Mouse (Mus musculus) MEL (cell line): ENCODE results near the gene Depdc5. TPM values are rescaled to one million over a fixed set of nuclear protein-coding genes. Genes with fewer than 3 reads are reported as not detected.
A peak's percentile ranks its signal among the peaks of the same experiment; 100 is the strongest.

Source experiments
- DNase-seq: peaks from one replicate; pipeline ENCODE4 v3.0.0; 2011; ENCODE audit warnings: low read depth, low spot score
- H3K27ac ChIP-seq: 2 replicates; pipeline ENCODE4 v1.5.1; 2012; ENCODE audit warnings: low read depth, mild to moderate bottlenecking, control low read depth, low read length, moderate library complexity; ENCODE audit not compliant: control insufficient read depth
- H3K27me3 ChIP-seq, 2 experiments: fragments of 150-350 bp in 1 of 2; sonication (generic) in 1 of 2; 2 replicates each; pipeline ENCODE4 v1.6.1; 2012; ENCODE audit warnings: low read length in 2 of 2, mild to moderate bottlenecking in 2 of 2, improper control_type of control experiment in 1 of 2, moderate library complexity in 1 of 2; ENCODE audit not compliant: insufficient read depth in 2 of 2, control insufficient read depth in 1 of 2
- H3K36me3 ChIP-seq, 2 experiments: 2 replicates each; pipeline ENCODE4 v1.6.1; 2012 to 2014; ENCODE audit warnings: low read length in 2 of 2, improper control_type of control experiment in 1 of 2, inconsistent platforms in 1 of 2, mild to moderate bottlenecking in 1 of 2; ENCODE audit not compliant: insufficient read depth in 2 of 2, control insufficient read depth in 1 of 2
- H3K4me1 ChIP-seq, 2 experiments: fragments of 150-350 bp in 1 of 2; sonication (generic) in 1 of 2; 2 replicates each; pipeline ENCODE4 v1.6.1; 2012; ENCODE audit warnings: low read length in 2 of 2, improper control_type of control experiment in 1 of 2, mild to moderate bottlenecking in 1 of 2; ENCODE audit not compliant: insufficient read depth in 2 of 2, control insufficient read depth in 1 of 2
- H3K4me3 ChIP-seq, 2 experiments: fragments of 150-350 bp in 1 of 2; sonication (generic) in 1 of 2; 2 replicates each; pipeline ENCODE4 v1.5.1; 2012; ENCODE audit warnings: low read depth in 2 of 2, low read length in 2 of 2, mild to moderate bottlenecking in 2 of 2, moderate library complexity in 2 of 2, control low read depth in 1 of 2, improper control_type of control experiment in 1 of 2; ENCODE audit not compliant: control insufficient read depth in 1 of 2, insufficient read depth in 1 of 2
- H3K79me2 ChIP-seq: 2 replicates; pipeline ENCODE4 v1.6.1; 2012; ENCODE audit warnings: mild to moderate bottlenecking, low read length, moderate library complexity; ENCODE audit not compliant: control insufficient read depth, poor library complexity, insufficient read depth
- H3K9ac ChIP-seq: 2 replicates; pipeline ENCODE4 v1.6.1; 2012; ENCODE audit warnings: low read depth, mild to moderate bottlenecking, control low read depth, low read length, moderate library complexity; ENCODE audit not compliant: control insufficient read depth, poor library complexity, severe bottlenecking
- H3K9me3 ChIP-seq: fragments of 150-350 bp; sonication (generic); replicated peaks from 2 replicates; pipeline ENCODE4 v1.6.1; 2012; ENCODE audit warnings: mild to moderate bottlenecking, low read length, improper control_type of control experiment, moderate library complexity; ENCODE audit not compliant: insufficient read depth
- BHLHE40 ChIP-seq: IDR thresholded peaks from 2 replicates; pipeline ENCODE4 v1.6.1; 2012; ENCODE audit warnings: low read depth, mild to moderate bottlenecking, inconsistent platforms, low read length, improper control_type of control experiment, borderline replicate concordance
- CHD1 ChIP-seq: IDR thresholded peaks from 2 replicates; pipeline ENCODE4 v1.6.1; 2012; ENCODE audit warnings: low read depth, mild to moderate bottlenecking, inconsistent platforms, low read length, improper control_type of control experiment
- CHD2 ChIP-seq: IDR thresholded peaks from 2 replicates; pipeline ENCODE4 v1.6.1; 2011; ENCODE audit warnings: low read length, improper control_type of control experiment
- CTCF ChIP-seq, 3 experiments: IDR thresholded peaks in 2 of 3; conservative IDR thresholded peaks in 1 of 3; 2 replicates each; pipeline ENCODE4 v1.5.1; 2011 to 2012; ENCODE audit warnings: low read length in 3 of 3, low read depth in 2 of 3, mild to moderate bottlenecking in 2 of 3, improper control_type of control experiment in 1 of 3, inconsistent platforms in 1 of 3, mixed read lengths in 1 of 3, moderate library complexity in 1 of 3; ENCODE audit not compliant: control insufficient read depth in 1 of 3, insufficient read depth in 1 of 3, poor library complexity in 1 of 3, severe bottlenecking in 1 of 3
- ELF1 ChIP-seq: IDR thresholded peaks from 2 replicates; pipeline ENCODE4 v1.6.1; 2014; ENCODE audit warnings: low read depth, mild to moderate bottlenecking, inconsistent platforms, low read length, improper control_type of control experiment, moderate library complexity
- EP300 ChIP-seq, 2 experiments: IDR thresholded peaks; 2 replicates each; pipeline ENCODE4 v1.6.1; 2011; ENCODE audit warnings: improper control_type of control experiment in 2 of 2, low read length in 2 of 2, low read depth in 1 of 2, mild to moderate bottlenecking in 1 of 2
- ETS1 ChIP-seq: IDR thresholded peaks from 2 replicates; pipeline ENCODE4 v1.6.1; 2012; ENCODE audit warnings: low read depth, mild to moderate bottlenecking, inconsistent platforms, low read length, improper control_type of control experiment, moderate library complexity
- GABPA ChIP-seq: IDR thresholded peaks from 2 replicates; pipeline ENCODE4 v1.6.1; 2012; ENCODE audit warnings: low read depth, mild to moderate bottlenecking, inconsistent platforms, low read length, improper control_type of control experiment, moderate library complexity
- HCFC1 ChIP-seq: IDR thresholded peaks from 2 replicates; pipeline ENCODE4 v1.6.1; 2012; ENCODE audit warnings: low read depth, mild to moderate bottlenecking, inconsistent platforms, low read length, improper control_type of control experiment, moderate library complexity
- KAT2A ChIP-seq: conservative IDR thresholded peaks from 2 replicates; pipeline ENCODE4 v1.6.1; 2012; ENCODE audit warnings: low read depth, low read length, improper control_type of control experiment, inconsistent platforms
- MAFK ChIP-seq: IDR thresholded peaks from 2 replicates; pipeline ENCODE4 v1.6.1; 2011; ENCODE audit warnings: low read depth, mild to moderate bottlenecking, low read length, improper control_type of control experiment, borderline replicate concordance
- MAZ ChIP-seq: IDR thresholded peaks from 2 replicates; pipeline ENCODE4 v1.6.1; 2012; ENCODE audit warnings: low read depth, mild to moderate bottlenecking, inconsistent platforms, low read length, improper control_type of control experiment
- MEF2A ChIP-seq: IDR thresholded peaks from 2 replicates; pipeline ENCODE4 v1.6.1; 2014; ENCODE audit warnings: low read depth, mild to moderate bottlenecking, inconsistent platforms, low read length, improper control_type of control experiment; ENCODE audit not compliant: poor library complexity, insufficient replicate concordance, severe bottlenecking; ENCODE audit errors: extremely low read depth
- MXI1 ChIP-seq: IDR thresholded peaks from 2 replicates; pipeline ENCODE4 v1.6.1; 2011; ENCODE audit warnings: mild to moderate bottlenecking, low read depth, low read length, improper control_type of control experiment
- MYC ChIP-seq: IDR thresholded peaks from 2 replicates; pipeline ENCODE4 v1.6.1; 2011; ENCODE audit warnings: low read depth, mild to moderate bottlenecking, low read length, improper control_type of control experiment, moderate library complexity
- NELFE ChIP-seq: IDR thresholded peaks from 2 replicates; pipeline ENCODE4 v1.6.1; 2011; ENCODE audit warnings: low read depth, low read length, improper control_type of control experiment
- NRF1 ChIP-seq: IDR thresholded peaks from 2 replicates; pipeline ENCODE4 v1.6.1; 2014; ENCODE audit warnings: low read depth, mild to moderate bottlenecking, inconsistent platforms, low read length, improper control_type of control experiment, moderate library complexity; ENCODE audit not compliant: poor library complexity, insufficient read depth, severe bottlenecking
- POLR2AphosphoS5 ChIP-seq: IDR thresholded peaks from 2 replicates; pipeline ENCODE4 v1.6.1; 2012; ENCODE audit warnings: low read depth, borderline replicate concordance, mild to moderate bottlenecking, inconsistent platforms, low read length, moderate library complexity, mixed read lengths
- RAD21 ChIP-seq: IDR thresholded peaks from 2 replicates; pipeline ENCODE4 v1.6.1; 2011; ENCODE audit warnings: mild to moderate bottlenecking, low read depth, low read length, improper control_type of control experiment
- SIN3A ChIP-seq: IDR thresholded peaks from 2 replicates; pipeline ENCODE4 v1.6.1; 2012; ENCODE audit warnings: low read length, improper control_type of control experiment, inconsistent platforms
- SMC3 ChIP-seq: IDR thresholded peaks from 2 replicates; pipeline ENCODE4 v1.6.1; 2011; ENCODE audit warnings: low read depth, low read length, improper control_type of control experiment
- TCF12 ChIP-seq: IDR thresholded peaks from 2 replicates; pipeline ENCODE4 v1.6.1; 2014; ENCODE audit warnings: low read depth, mild to moderate bottlenecking, inconsistent platforms, low read length, improper control_type of control experiment, moderate library complexity
- UBTF ChIP-seq: IDR thresholded peaks from 2 replicates; pipeline ENCODE4 v1.6.1; 2012; ENCODE audit warnings: low read depth, mild to moderate bottlenecking, inconsistent platforms, low read length, improper control_type of control experiment, moderate library complexity, borderline replicate concordance; ENCODE audit not compliant: insufficient read depth
- USF1 ChIP-seq: IDR thresholded peaks from 2 replicates; pipeline ENCODE4 v1.6.1; 2014; ENCODE audit warnings: low read depth, mild to moderate bottlenecking, inconsistent platforms, low read length, improper control_type of control experiment, moderate library complexity
- ZC3H11A ChIP-seq: IDR thresholded peaks from 2 replicates; pipeline ENCODE4 v1.6.1; 2012; ENCODE audit warnings: low read depth, mild to moderate bottlenecking, inconsistent platforms, low read length, improper control_type of control experiment
- ZKSCAN1 ChIP-seq: IDR thresholded peaks from 2 replicates; pipeline ENCODE4 v1.6.1; 2012; ENCODE audit warnings: low read depth, mild to moderate bottlenecking, inconsistent platforms, low read length, improper control_type of control experiment, moderate library complexity
- ZMIZ1 ChIP-seq: IDR thresholded peaks from 2 replicates; pipeline ENCODE4 v1.6.1; 2012; ENCODE audit warnings: low read depth, mild to moderate bottlenecking, inconsistent platforms, low read length, improper control_type of control experiment, moderate library complexity
- ZNF384 ChIP-seq: IDR thresholded peaks from 2 replicates; pipeline ENCODE4 v1.6.1; 2012; ENCODE audit warnings: low read depth, mild to moderate bottlenecking, inconsistent platforms, low read length, improper control_type of control experiment
- polyA plus RNA-seq, 2 experiments: library from polyadenylated mRNA; stranded (reverse) in 1 of 2; unstranded in 1 of 2; fragments of >175 nt in 1 of 2; fragments of >200 nt in 1 of 2; gene quantifications; 2 replicates each; pipeline versions ENCODE4 v1.2.1 to v1.2.4; 2012; ENCODE audit warnings: low replicate concordance in 2 of 2, low read depth in 1 of 2; ENCODE audit not compliant: insufficient read length in 2 of 2, insufficient read depth in 1 of 2, missing spikeins in 1 of 2
- total RNA-seq: library from RNA; depleted of rRNA; stranded (reverse); fragments of 300-350 nt; gene quantifications from 2 replicates; pipeline ENCODE4 v1.2.3, GENCODE M21; 2012

The Depdc5 gene
- total and polyA plus RNA-seq, 3 experiments = 20.3 to 23.9 TPM; not detected in 1

GRCm38 (mm10) chr5:33032036-33032773 is 168.7 kb downstream of the Depdc5 start:
- H3K27me3 ChIP-seq = no peaks in the 10 kb centered on the region
- H3K4me3 ChIP-seq = no peak overlapping the region
- no peaks in the 10 kb centered on the region for H3K79me2 ChIP-seq
- H3K9ac ChIP-seq = no peak overlapping the region
- no peak overlapping the region for H3K27ac ChIP-seq
- peak; percentile 27 for DNase-seq
- peaks cover 5 to 29% of the 10 kb centered on the region in 2 experiments for H3K4me1 ChIP-seq
- peaks cover 6 to 12% of the 10 kb centered on the region in 2 experiments for H3K36me3 ChIP-seq
- no peak for TF ChIP-seq ZC3H11A
- no peak for TF ChIP-seq NELFE
- 0 out of 2 replicates have a peak, but pooled peaks have one; percentile 2 for TF ChIP-seq SMC3
- TF ChIP-seq MXI1 = no peak
- no peaks in the 10 kb centered on the region for H3K9me3 ChIP-seq

GRCm38 (mm10) chr5:33033121-33033520 is 169.6 kb downstream of the Depdc5 start:
- DNase-seq = peak; percentile 94
- Histone ChIP-seq H3K27ac (no peak overlapping the region), H3K9ac (0 out of 2 replicates have a peak overlapping the region, but pooled peaks have one; percentile 24), H3K27me3 (no peaks in the 10 kb centered on the region), H3K9me3 (no peaks in the 10 kb centered on the region), H3K4me1 (peaks cover 5 to 29% of the 10 kb centered on the region in 2 experiments), H3K4me3 (peak overlapping the region; percentile 6 to 28; a peak in 2 of 4 replicates), H3K36me3 (peaks cover 3 to 12% of the 10 kb centered on the region in 2 experiments), H3K79me2 (no peaks in the 10 kb centered on the region)
- TF ChIP-seq CTCF (IDR thresholded peaks at IDR 0.05 in 2 of 3, conservative IDR thresholded peaks at IDR 0.05 in 1 of 3; ENCODE audit: control insufficient read depth in 1 of 3, insufficient read depth in 1 of 3, low read depth in 2 of 3, low read length in 3 of 3, poor library complexity in 1 of 3, severe bottlenecking in 1 of 3) (peak in 2 of 3 experiments; percentile 89 to 97; a peak in 5 of 6 replicates), ZNF384 (peak; percentile 35; the same call in 1 of the 2 replicates), TCF12 (peak; percentile 22; the same call in 1 of the 2 replicates), ZMIZ1 (no peak), KAT2A (no peak), SIN3A (peak; percentile 73; the same call in 1 of the 2 replicates), MEF2A (no peak), ETS1 (0 out of 2 replicates have a peak, but pooled peaks have one; percentile 14), ZKSCAN1 (no peak), UBTF (no peak), RAD21 (no peak; the same call in none of the 2 replicates), MXI1 (no peak; the same call in 1 of the 2 replicates), CHD2 (no peak), MAFK (no peak), MAZ (peak; percentile 56; the same call in 1 of the 2 replicates), ELF1 (peak; percentile 56; the same call in 1 of the 2 replicates), HCFC1 (peak; percentile 60), POLR2AphosphoS5 (no peak), NRF1 (no peak), EP300 (IDR thresholded peaks at IDR 0.05; ENCODE audit: low read depth in 1 of 2, low read length in 2 of 2) (peak; percentile 36 to 43; a peak in 2 of 4 replicates), CHD1 (no peak), GABPA (no peak), USF1 (no peak), SMC3 (peak; percentile 96), BHLHE40 (no peak), MYC (peak; percentile 72)
